Mouse (Mus musculus) C2C12 (cell line): ENCODE results near the gene Matn3.

Experiments
- CTCF ChIP-seq: IDR thresholded peaks from one replicate; pipeline ENCODE4 v1.5.1; 2011; ENCODE audit not compliant: control insufficient read depth, insufficient read depth, insufficient read length
- MYOD1 ChIP-seq: IDR thresholded peaks from one replicate; pipeline ENCODE4 v1.6.1; 2011; ENCODE audit warnings: low read depth; ENCODE audit not compliant: control insufficient read depth, insufficient read length
- USF1 ChIP-seq: IDR thresholded peaks from one replicate; pipeline ENCODE4 v1.6.1; 2011; ENCODE audit warnings: low read depth, mild to moderate bottlenecking, control low read depth, moderate library complexity

GRCm38 (mm10) chr12:9002038-9002648 lies 54.4 kb downstream of the Matn3 start:
- TF ChIP-seq MYOD1: no peak
- TF ChIP-seq USF1: no peak
- TF ChIP-seq CTCF: peak; percentile 56
